Mouse (Mus musculus) frontal cortex, postnatal 14 days (tissue): ENCODE data around the gene Mrpl16.

Experiments used
- DNase-seq, 2 experiments: peaks; one replicate each; pipeline ENCODE4 v3.0.0; 2022; ENCODE audit warnings: low spot score in 2 of 2

Gene Mrpl16

DNA sequence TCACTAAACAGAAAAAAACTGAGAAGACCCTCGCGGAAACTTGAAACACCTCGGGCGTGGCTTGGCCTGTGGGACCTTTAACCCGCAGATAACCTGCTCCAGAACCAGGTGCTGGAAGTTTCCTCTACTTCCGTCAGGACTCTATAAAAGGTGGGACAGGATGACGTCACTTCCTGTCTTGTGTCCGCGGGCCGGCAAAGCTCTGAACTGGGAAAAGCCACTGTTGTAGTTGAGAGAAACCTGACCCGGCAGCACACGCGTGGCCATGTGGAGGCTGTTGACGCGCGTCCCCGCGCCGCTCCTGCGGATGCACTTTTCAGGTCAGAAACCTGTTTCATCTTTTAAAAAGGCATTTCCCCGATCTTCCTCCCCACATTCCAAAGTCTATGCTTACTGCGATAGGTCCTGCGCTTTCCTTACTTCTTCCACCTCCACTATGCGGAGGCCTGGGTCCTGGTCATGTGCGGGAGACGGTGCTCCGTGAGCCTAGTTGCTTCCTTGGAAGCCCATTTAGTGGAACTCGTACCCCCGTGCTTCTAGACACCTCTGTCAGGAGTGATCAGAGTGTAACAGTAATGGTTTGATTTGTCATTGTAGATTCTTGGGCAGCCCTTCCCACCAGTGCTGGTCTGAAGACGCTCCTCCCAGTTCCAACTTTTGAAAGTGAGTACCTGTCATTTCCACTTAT is at the start of gene Mrpl16:
Mrpl16 (plus strand) TSS at position 187 of the 688 bp plus-strand sequence.
- peak; percentile 82 for DNase-seq

DNA sequence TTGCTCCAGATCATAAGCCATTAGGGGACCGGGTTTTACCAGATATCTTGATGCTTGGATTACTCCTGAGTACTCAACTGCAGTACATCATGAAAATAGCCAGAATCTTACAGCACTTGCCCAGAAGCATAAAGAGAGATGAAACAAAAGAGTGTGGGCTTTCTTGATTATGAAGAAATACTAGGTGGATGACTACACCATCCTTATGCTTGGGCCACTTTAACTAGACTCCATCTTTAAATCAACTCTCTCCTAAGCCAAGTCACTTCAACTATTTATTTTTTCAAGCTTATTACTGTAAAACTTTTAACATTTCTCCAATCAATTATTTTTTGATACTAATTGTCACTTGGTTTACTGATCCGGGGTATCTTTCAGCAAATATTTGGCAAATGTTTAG is 46.3 kb upstream of the Mrpl16 start:
- no peak for DNase-seq

DNA sequence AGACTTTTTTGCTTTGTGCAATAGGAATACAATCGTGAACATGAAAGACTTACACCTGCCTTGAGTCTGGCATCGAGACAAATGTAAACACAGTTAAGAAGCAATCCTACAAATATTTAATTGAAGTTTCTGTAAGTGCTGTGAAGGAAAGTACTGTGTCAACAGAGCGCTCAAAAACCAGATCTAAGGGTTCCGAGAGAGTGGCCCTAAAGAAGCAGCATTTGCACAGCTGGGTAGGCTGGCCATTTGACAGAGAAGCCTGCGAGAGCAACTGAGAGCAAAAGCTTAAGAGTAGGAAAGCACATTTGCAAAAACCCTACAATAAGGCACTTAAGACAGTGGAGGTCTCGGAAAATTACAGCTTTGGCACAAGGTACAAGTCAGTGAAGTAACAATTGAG is 45.9 kb upstream of the Mrpl16 start:
- no peak for DNase-seq

DNA sequence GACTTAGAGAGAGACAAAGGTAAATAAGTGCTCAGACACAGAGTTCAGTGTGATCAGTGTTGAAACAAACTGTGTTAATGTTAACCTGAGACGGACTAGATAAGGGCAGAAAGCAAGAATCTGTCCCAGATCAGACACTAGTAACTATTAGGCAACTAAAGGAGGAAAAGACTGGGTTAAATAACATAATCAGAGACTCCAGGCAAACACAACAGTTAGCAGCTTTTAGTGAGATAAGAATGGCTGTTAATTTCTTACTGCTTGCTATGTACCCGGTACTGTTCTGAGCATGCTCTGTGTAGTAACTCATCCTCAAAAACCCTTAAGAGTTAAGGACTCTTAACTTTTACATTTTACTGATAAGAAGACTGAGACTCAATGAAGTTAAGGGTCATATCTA is 44.3 kb upstream of the Mrpl16 start:
- no peak for DNase-seq

DNA sequence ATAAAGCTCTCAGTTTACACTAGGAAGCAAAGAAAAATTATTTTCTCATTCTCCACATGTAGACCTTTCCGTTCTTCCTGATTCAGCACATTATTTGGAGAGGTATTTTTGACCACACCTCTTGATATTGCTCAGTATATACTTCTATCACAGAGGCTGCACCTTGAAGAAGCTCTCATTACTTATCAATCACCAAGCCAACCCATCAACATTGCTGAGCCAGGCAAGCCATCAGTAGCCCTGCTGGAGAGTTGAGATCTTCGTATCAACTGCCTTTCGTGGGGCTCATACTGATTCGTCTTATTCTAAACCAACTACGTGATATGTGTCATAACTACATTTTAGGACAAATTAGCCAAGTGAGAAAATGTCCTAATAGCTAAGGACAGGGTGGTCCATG is 42.9 kb upstream of the Mrpl16 start:
- DNase-seq: no peak

DNA sequence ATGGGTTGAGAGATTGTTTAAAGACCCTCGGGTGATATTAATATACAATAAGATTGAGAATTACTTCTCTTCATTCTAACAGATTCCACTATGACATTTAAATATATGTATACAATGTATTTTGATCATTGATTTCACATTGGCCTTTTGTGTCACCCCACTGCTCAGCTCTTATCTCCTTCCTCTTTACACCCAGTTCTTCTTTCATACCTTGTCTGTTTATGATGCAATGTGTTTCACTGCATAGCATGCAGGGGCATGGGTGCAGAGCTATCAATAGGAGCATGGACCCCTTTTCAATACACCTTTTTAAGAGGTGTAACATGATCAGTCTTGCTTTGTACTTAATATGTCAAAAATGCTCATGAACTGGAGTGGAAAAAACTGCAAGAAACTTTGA is 39.9 kb upstream of the Mrpl16 start:
- no peak for DNase-seq

DNA sequence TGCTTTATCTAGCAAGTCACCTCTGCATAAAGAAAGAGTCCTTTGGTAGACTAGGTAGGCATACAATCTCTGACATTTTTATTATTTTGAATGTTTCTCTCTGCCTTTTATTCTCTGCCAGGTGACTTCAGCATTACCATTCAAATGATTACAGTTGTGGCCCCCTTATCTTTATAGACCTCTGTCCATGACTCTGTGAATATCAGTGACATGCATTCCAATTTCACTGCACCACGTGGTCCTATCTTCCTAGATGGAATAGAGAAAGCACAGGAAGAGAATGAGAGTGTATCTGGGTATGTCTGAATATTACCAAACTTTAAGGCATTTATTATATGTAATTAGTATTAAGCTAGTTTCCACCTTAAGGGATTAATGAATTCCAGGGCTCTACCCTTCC is 33.7 kb upstream of the Mrpl16 start:
- DNase-seq: no peak

DNA sequence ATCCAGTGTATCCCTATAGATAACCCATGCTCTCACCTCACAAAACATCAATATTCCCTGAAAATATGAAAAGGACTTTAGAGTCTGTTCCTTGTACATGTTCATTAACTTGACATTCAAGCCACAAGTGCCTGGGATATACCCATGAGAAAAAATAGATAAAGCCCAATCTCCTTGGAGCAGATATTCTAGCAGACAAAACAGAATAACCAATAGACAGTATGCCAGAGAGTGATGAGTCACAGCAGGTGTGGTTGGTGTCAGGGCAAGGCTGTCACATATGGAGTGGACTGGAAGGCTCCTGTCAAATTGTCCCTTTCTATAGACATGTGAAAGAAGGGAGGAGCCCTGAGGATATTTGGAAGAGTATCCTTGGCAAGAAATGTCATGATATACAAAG is 24.5 kb upstream of the Mrpl16 start:
- DNase-seq: no peak

DNA sequence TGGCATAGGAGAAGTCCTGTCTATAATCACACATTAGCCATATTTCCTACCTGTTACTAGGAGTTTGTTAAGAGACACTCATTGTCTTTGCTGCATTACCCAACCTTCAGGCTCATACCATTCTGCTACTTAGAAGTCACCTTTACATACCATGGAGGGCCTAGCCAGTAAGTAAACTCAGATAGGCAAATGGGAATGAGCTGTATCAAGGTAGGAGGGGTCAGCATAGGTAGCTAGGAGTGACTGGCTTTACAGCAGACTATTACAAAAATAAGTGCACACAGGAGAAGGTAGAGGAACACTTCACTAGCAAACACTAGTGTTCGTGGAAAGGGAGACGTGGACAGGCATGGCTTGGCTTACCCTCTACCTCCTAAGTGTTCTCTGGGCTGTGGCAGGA is 22.9 kb upstream of the Mrpl16 start, which contains the start of gene Gif:
Gif (plus strand) TSS at position 257 of the 400 bp plus-strand sequence.
- no peak for DNase-seq

DNA sequence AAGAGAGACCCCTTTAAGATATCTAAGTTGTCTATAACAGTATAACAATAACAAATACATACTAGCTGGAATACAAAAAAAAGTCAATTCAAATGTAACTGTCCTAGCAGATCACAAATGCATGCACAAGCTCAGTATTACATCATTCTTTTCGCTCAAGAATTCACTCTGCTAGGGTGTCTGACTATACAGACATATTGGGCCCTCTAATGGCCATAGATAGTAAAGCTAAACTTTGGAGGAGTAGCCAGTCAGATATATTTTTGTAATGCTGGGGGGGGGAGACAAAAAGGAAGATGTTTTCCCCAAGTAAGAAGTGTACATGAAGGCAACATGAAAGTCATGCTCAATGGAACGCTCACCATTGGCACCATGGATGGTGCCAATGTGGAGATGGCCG is 5.1 kb upstream of the Mrpl16 start:
- no peak for DNase-seq

DNA sequence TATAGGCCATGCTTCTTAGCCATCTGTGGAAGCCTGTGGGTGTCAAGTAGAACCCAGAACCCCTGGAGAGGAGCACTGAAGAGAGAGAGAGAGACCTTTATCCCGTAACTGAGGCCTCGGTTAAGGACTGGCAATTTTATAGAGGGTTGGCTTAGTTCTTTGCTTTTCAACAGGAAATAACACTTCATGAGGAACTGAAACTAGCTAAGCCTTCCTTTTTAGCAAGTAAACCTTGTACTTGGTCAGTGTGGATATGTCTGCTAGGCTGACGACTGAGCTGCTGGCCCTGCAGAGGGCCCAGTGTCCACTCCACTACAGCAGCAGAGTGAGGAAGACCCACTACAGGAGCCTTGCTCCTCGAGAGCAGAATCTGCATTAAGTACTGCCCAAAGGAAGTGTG is 3.8 kb upstream of the Mrpl16 start:
- no peak for DNase-seq

DNA sequence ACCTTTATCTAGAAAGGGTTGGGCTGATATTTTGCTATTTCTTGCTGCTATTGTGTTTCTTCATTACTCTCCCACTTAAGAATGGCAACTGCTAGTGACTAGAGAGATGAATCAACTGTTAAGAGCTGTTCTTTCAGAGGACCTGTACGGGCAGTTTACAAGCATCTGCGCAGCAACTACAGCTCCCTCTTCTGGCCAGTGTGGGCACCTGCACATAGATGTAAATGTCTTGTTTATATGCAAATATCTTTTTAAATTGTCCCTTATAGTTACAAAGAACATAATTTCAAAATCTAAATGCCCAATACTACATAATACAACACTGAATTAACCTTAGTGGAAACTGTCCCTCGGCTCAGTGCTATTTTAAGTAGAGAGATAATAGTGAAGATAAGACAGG is 2.0 kb upstream of the Mrpl16 start:
- DNase-seq: no peak

DNA sequence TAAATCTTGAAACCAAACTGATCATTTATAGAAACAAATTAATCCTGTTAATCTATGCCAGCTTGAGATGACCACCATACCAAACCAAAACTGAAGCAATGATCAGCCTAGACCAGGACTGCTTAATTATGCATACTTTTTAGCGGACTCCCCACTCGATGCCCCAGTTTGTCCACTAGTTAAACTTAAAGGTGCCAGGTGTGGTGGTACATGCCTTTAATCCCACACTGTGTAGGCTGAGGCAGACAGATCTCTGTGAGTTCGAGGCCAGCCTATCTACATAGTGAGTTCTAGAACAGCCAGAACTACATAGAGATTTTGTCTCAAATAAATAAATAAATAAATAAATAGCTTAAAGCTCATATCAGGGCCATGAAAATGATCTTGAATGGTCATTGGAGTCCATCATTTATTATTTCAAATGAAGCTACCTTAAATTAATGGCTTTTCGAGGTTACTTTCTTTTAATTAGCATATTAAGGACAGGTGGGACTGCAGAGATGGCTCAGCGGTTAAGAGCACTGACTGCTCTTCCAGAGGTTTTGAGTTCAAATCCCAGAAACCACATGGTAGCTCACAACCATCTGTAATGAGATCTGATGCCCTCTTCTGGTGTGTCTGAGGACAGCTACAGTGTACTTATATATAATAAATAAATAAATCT is 802 bp upstream of the Mrpl16 start:
- no peak for DNase-seq

DNA sequence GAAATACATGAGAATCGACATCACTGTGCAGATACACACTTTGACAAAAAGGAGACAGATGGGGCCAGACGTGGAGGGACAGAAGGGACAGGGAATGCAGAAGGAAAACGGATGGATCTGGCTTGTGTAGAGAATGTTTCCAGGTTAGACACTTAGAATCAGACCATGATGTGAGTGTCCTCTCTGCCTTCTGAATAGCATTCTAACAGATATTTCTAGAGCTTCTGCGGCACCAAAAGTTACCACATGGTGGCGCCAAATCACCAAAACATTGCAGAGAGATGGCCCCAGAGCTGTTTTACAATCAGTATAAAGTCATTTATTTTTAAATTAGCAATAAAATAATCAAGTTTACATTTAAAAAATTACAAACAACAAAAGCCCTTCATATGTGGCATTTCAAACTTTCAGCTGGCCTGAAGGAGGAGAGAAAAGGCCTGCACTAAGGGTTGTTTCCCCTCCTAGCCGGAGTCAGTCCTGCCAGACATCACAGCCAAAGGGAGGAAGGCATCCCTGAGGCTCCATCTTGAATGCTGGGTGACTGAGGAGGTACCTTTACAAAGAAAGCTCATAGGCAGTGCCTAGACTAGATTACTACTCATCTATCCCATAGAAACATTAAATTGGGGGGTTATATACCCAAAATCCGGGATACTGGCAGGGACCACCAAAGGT is 7.1 kb downstream of the Mrpl16 start:
- peak; percentile 33 to 67 for DNase-seq

DNA sequence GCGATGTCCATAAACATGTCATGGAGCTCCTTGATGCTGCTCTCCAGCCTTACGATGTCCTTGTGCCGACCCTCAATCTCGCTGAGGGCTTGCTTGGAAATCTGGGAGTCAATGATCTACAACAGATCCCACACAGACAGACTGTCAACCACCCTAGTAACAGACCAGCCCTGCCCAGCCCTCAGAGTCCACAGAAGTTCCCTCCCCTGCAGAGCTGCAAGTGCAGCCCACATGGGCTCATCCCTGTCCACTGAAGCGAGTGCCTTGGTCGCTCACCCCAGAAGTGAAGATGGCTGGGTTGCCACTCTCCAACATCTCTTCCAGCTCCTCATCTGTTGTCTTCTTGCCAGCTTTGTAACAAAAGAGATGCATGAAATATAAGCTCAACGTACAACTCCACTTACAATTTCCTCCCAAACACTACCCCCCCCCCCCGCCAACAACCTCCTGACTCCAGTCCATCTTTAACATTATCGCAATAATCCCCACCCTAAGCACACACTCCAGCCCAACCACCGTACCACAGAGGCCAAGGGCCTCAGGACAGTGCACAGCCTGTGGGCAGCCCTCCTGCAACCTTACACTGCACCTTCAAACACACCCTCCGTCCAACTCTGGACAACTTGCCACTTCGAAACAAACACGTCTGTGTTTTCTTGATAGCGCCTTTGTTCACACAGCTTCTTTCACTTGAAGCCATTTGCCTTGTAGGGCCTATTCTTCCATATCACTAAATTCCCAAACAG is 15.4 kb downstream of the Mrpl16 start:
- DNase-seq: no peak

DNA sequence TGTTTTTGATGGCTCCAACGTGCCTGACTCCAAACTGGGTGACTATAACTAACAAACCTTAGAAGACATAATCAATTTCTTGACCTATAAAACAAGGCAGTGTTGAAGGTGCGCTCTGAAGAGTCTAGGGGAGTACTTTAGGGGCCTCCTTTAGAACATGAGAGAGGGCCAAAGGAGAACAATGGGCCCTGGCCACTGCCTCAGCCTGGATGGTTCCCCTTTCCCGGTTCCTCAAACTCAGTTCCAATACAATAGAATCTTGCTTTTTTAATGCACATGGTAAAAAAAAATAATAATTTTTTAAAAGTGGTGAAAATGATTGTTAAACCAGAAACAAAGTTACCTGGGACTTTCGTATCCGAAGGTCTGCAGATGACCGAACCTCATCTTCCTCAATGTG is 17.6 kb downstream of the Mrpl16 start:
- DNase-seq: no peak

DNA sequence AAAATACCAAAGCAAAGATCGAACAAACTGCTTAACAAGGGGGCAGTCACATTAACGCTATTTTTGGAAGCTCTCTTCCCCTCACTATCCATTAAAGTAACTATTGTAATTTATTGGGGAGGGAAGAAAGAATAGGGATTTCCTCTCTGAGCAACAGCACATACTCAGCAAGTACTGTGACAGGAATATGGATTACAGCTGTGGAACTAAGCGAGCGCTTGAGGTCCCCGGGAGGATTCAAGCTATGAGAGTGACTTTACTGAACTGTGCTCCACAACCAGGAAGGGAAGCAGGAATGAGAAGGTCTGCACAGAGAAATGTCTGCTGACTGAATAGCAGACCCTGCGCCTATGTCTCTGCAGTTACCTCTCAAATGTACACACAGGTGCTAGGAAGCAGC is 18.7 kb downstream of the Mrpl16 start:
- no peak for DNase-seq

DNA sequence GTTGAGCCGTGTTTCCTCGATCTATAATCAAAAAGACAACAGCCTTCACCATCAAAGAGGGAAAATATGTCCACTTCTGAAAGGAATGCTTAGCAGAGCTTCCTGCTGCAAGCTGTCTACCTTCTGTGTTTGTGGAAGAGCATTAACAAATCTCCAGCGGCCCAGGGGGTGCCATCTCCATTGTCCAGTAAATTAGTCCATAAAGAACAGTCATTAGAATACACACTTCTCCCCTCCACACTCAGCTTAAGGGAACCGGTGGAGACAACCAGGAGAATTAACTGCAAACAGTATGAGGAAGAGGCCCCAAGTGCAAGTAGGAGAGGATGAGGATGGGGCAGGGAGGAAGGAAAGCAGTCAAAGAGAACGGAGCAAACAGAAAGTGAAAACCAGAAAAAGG is 21.6 kb downstream of the Mrpl16 start:
- DNase-seq: no peak

DNA sequence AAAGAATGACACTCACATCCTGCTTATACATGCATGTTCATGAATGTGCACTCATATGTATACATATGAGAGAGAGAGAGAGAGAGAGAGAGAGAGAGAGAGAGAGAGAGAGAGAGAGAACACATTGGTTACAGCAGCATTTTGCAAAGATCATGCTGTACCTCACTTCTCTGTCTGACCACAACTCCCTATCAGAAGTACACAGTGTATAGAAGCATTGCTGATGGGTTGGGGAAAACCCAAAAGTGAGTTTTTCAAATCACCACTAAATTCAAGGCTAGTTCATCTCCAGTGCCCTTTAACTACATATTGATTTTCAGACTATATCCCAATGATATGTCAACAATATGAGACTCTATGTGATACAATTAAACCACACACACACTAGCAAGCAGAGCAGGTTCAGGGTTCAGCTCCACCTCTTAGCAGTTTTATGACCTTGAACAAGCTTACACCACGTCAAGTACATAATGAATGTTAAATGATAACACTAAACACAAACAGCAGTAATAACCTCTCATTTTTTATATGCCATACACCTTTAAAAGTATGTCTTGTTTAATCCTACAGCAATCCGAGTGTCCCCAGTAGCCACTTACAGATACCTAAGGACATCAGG is 23.7 kb downstream of the Mrpl16 start:
- DNase-seq: no peak

DNA sequence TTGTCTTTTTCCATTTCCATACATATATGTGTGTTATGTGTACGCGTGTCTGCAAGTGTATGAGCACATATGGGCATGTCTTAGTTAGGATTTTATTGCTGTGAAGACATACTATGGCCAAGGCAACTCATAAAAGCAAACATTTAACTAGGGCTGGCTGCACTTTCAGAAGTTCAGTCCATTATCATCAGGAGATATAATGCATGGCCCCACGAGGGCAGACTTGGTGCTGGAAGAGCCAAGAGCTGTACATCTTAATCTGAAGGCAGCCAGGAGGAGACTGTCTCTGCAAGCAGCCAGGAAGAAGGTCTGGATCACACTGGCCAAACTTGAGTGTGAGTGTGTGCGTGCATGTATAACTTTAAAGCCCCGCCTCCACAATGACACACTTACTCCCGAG is 24.3 kb downstream of the Mrpl16 start:
- no peak for DNase-seq

DNA sequence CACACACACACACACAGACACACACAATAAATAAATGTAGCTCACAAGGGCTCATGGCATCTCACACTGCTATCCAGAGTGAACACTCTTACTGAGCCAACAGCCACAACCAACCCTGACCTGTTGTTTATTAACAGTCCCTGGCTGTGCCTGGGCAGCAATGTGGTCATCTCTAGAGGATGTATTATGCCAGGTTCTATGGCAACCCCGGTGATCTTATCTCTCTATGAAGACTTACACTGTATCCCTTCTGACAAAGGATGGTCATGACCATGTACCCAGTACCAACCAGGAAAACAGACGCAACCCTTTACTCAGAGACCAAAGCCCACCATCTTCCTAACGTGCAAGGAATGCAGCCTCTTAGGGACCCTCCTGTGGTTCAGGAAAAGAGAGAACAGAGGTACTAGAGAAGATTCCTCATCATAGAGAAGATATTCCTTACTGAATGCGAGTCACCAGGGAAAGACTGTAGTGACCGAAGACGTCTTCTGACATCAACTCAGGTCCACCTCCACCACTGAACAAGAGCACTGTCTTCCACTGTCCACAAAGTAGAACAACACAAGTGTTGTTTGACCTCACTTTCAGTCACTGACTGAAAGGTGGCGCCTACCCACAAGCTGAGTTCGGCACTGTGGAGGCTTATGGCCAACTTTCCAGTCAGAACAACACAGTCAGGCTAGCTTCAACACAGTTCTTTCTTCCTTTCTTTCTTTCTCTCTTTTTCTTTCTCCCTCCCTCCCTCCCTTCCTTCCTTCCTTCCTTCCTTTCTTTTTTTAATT is 30.5 kb downstream of the Mrpl16 start:
- no peak for DNase-seq
